Mouse (Mus musculus) left cerebral cortex, postnatal 25 days (tissue): Measurements from ENCODE around the gene Abhd12. TPM values are rescaled to one million over a fixed set of nuclear protein-coding genes. Genes with fewer than 3 reads are reported as not detected.
"Not testable (repeated sequence)": the region's sequence is repeated elsewhere in the genome, so short reads cannot be mapped to it uniquely, and the experiment has no call there.

Experiments used
- DNase-seq, 2 experiments: peaks; one replicate each; pipeline ENCODE4 v3.0.0; 2022; ENCODE audit warnings: low spot score in 2 of 2, mixed read lengths in 1 of 2
- intact Hi-C: fragments of 180-260 bp; cut with DNase I; formaldehyde crosslinking; loops from one replicate; pipeline ENCODE4 v1.15.1; 2025
- total RNA-seq, 2 experiments: library from RNA; stranded (reverse); gene quantifications; 2 replicates each; pipeline ENCODE4 v1.2.3; 2021

Abhd12 gene
- total RNA-seq, 2 experiments from 2014 or later: 300 to 308 TPM

- intact Hi-C loops: no loop called here
Observed at GRCm38 (mm10) chr2:150914781-150915515, 10.4 kb upstream of the Abhd12 start.

DNA sequence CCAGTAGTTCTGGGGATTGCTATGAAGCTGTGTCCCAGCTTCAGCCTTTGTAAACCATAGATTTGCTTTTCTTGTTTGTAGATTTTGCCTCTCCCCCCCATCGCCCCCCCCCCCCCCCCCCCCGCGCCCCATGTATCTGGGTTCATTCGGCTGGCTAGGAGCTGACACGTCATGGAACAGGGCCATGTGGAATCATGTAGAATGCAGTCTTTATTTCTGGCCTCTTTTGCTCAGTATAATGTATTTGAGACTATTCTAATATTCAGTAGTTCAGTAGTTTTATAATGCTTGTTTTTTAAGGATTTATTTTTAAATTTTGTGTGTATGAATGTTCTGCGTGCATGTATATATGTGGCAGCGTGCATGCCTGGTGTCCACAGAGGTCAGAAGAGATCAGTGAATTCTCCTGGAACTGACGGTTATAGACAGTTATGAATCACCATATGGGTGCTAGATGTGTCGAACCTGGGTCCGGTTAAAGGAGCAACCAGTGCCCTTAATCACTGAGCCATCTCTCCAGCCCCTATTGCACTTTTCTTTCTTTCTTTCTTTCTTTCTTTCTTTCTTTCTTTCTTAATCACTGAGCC lies 5.8 kb upstream of the Abhd12 start:
- DNase-seq: no peak
- intact Hi-C loops: no loop called here

More at GRCm38 (mm10) chr2:150914781-150915515, 10.4 kb upstream of the Abhd12 start:
- DNase-seq: no peak

DNA sequence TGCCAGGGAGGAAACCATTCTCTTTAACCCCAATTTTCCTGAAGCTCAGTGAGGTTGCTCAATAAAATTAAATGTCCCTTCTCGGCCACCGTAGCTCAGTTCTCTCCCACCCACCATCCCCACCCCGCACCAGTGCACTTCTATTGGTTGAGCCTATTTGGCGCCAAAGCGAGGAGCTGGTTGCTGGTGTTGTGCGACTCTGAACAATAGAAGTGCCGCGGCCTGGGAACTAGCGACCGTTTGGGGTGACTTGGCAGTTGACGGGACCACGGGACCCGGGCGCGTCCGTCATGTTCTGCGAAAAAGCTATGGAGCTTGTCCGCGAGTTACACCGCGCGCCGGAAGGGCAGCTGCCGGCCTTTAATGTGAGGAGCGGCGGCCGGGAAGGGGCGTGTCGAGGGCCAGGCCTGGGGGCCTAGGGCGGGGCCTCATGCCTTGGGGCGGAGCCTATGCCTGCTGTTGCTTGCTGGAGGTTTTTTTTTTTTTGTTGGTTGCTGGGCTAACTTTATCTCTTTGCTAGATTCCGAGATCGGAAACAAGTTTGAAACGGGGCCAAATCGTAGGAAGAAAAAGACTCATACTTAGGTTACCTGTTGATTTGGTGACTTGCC lies 5.0 kb upstream of the Abhd12 start:
- intact Hi-C loops: loop anchor here (5.0 kb wide), 3 partner anchors 93 to 302 kb away; partner anchors contain the start of genes Apmap and Entpd6
- DNase-seq: peak; percentile 90 to 92

GRCm38 (mm10) chr2:150908881-150909280 lies 4.3 kb upstream of the Abhd12 start:
- DNase-seq: not testable (repeated sequence)
- intact Hi-C loops: loop anchor here (5.0 kb wide), 3 partner anchors 93 to 302 kb away; partner anchors contain the start of genes Apmap and Entpd6

- DNase-seq: no peak
- intact Hi-C loops: loop anchor here (2.0 to 5.0 kb wide), 5 partner anchors 60 to 298 kb away; partner anchors contain the start of genes Apmap and Entpd6
Observed at GRCm38 (mm10) chr2:150904936-150905450, 452 bp upstream of the Abhd12 start, which contains the start of gene Gins1. Gins1 (plus strand) TSS chr2:150905400.

DNA sequence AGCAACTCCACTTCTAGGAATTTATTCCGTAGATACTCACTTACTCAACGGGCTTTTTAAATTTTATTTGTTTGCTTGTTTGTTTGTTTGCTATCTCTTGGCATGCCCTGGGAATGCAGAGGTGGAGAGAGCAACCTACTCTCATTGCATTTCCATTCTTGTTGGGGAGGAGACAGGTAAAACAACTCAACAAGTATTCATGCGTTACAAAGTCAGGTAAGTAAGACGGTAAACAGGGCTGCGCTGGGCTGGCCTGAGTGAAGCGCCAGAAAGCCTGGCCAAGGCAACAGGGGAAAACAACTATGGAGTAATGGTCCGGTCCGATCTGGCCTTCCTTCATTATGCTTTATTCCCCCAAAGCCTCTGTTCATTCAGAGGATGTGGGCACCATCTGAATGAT lies 2.2 kb downstream of the Abhd12 start:
- no peak for DNase-seq
- intact Hi-C loops: loop anchor here (5.0 kb wide), 1 partner anchor 225 kb away; no protein-coding TSS in a partner anchor

GRCm38 (mm10) chr2:150900341-150900740 lies 4.2 kb downstream of the Abhd12 start:
- no peak for DNase-seq
- intact Hi-C loops: loop anchor here (5.0 kb wide), 1 partner anchor 223 kb away; no protein-coding TSS in a partner anchor

DNA sequence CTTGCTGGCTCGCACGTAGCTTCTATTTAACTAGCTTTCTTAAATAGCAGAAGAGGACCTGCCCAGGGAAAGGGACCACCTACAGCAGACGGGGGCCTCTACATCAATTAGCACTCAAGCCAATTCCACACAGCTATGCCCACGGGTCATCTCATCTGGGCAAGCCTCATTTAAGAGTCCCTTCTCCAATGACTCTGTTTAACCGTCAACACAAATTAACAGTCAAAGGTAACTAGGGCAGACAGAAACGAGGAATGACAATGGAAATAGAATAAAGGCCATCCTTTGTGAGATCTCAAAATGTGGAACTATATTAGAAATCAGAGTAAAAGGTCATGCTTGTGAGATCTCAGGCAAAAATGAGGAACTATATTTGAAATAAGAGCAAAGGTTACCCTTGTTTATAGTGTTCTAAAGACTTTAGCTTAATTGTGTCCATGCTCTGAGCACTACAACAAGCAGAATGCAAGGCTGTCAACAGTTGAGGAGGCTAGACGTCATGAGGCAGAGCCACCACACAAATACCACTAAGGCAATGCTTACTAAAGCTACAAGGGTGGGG lies 8.8 kb downstream of the Abhd12 start:
- intact Hi-C loops: no loop called here

DNA sequence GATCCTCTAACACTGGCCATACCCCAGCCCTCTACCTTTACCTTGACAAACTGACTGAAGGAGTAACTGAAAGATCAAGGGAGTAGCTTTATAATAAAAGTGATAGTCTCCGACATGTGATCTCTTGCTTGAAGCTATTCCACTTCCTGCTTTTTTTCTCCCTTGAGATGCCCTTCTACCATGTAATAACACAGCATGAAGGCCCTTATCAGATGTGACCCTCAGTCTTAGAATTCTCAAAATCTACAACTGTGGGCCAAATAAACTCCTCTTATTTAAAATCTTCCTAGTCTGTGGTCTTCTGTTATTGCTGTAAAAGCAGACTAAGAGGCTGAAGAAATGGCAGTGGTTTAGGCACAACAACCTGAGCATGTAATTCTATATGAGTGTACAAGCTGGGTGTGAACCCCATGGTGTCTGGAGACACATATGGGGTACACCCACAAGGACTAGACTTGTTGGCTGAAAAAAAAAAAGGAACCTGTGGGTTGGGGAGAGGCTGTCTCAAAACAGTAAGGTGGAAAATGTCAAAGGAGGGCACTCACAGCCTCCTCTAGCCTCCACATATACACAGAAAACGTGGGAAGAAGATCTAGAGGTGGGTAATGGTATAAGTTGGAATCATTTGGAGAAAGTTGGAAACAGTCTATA lies 9.8 kb downstream of the Abhd12 start:
- DNase-seq: peak in 1 of 2 experiments; percentile 27
- intact Hi-C loops: no loop called here

More for the DNA sequence above, 8.8 kb downstream of the Abhd12 start:
- DNase-seq: no peak

DNA sequence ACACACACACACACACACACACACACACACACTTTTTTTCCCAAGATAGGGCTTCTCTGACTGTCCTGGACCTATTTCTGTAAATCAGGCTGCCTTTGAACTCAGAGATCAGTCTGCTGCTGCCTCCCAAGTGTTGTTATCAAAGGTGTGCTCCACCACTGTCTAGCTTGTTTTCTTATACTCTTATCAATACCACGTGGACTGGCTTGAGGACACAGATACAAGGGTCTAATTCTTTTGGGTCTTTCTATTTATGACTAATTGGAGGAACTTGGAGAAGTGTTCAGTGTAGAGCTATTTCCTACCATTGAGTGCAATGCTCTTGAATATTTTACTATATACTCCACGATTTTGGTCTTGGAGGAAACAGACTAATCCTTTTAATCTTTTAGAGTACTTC lies 17.2 kb downstream of the Abhd12 start:
- intact Hi-C loops: no loop called here
- DNase-seq: no peak

DNA sequence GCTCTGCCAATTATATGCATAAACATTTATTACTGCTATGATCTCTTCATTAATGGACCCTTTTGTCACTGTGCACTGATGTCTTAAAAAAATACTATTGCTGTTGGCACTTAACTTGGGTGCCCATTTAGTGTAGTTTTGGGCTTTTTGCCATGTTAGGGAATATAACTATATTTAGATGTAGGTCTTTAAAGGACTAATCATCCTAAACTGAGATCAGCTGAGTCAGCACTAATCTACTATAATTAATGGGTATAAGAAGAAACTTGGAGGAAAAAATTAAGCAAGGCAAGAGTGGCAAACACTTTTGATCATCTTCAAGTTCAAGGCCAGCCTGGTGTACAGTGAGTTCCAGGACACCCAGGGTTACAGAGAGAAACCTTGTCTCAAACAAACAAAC lies 18.2 kb downstream of the Abhd12 start:
- no peak for DNase-seq
- intact Hi-C loops: no loop called here

DNA sequence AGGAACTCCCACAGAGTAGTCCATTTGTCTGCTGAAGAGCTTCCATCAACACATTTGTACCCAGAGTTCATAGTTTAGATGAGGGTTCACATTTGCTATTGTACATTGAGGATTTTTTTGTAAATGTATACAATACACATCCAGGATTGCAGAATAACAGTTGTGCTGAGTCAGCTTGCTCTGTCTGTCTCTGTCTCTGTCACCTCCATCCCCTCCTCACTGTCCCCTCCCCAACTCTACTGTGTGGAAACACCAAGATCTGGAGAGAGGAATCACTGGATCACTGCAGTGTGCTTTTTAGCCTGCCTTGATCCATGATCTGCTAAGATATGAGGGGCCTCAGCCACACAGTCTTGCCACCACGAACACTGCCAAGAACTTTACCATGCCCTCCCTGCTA lies 18.7 kb downstream of the Abhd12 start:
- intact Hi-C loops: no loop called here
- no peak for DNase-seq

GRCm38 (mm10) chr2:150884779-150885110 lies 19.8 kb downstream of the Abhd12 start:
- no peak for DNase-seq
- intact Hi-C loops: no loop called here

- intact Hi-C loops: no loop called here
- no peak for DNase-seq
Observed at GRCm38 (mm10) chr2:150884075-150884778, 20.3 kb downstream of the Abhd12 start.

DNA sequence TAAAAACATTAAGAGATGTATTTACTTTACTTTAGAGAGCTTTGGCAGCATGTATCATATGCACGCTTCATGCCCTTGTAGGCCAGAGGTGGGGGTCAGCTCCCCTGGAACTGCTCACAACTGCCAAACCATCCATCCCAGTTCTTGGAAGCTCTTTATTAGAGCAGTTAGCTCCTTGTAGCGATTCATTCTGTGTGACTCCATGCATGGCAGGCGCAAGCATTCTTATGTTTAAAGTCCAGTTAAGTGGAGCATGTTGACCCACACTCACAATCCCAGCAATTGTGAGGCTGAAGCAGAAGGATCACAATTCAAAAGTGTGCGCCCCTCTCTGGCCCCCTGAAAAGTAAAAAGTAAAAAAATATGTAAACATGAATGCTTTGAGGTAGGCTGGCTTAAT lies 27.0 kb downstream of the Abhd12 start:
- no peak for DNase-seq
- intact Hi-C loops: no loop called here

- intact Hi-C loops: no loop called here
Observed at GRCm38 (mm10) chr2:150875226-150875625, 29.3 kb downstream of the Abhd12 start.

GRCm38 (mm10) chr2:150874508-150874907 lies 30.0 kb downstream of the Abhd12 start:
- intact Hi-C loops: no loop called here
- DNase-seq: no peak

More at GRCm38 (mm10) chr2:150875226-150875625, 29.3 kb downstream of the Abhd12 start:
- DNase-seq: no peak

DNA sequence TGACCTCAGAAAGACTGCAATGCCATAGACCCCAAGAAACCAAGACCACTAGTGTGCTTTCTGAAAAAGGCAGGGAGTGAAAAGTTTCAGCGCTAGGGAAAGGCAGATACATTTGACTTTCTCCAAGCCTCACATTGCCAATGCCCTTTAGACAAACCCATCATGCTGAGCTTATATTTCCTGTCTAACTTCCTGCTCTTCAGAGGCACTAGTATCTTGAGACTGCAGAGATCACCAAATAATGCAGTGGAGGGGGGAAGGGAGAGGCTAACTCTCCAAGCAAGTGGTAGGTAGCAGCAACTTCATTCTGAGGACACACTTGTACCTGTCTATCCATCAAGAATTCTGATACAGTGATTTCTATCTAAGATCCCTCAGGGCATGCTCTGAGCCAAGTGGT lies 35.1 kb downstream of the Abhd12 start:
- intact Hi-C loops: no loop called here
- DNase-seq: no peak

DNA sequence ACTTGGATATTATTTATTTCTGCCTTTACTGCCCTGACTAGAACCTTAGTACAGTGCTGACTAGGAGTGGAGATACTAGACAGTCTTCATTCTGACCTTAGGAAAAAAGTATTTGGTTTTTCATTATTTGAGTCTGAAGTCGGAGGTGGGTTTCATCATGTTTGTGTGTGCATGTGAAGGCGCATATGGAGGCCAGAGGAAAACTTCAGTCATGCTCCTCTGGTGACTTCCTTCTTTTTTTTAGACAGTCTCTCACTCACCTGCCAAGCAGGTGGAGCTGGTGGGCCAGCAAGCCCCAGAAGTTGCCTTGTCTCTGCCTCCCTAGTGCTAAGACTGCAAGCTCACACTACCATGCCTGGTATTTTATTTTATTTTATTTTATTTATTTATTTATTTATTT lies 37.5 kb downstream of the Abhd12 start:
- intact Hi-C loops: no loop called here

More for the DNA sequence above, 37.5 kb downstream of the Abhd12 start:
- DNase-seq: no peak
